Mouse (Mus musculus) embryonic facial prominence, embryonic 10.5 days (tissue): ENCODE data around the gene Spag7. TPM values are rescaled to one million over a fixed set of nuclear protein-coding genes. Genes with fewer than 3 reads are reported as not detected.

Experiments
- DNase-seq: peaks from one replicate; pipeline ENCODE4 v3.0.0-alpha.2; 2017; ENCODE audit warnings: low spot score
- H3K27ac ChIP-seq: fragments of 300-500 bp; sonication (generic); replicated peaks from 2 replicates; pipeline ENCODE4 v1.5.1; 2016; ENCODE audit warnings: mild to moderate bottlenecking
- H3K27me3 ChIP-seq: fragments of 300-500 bp; sonication (generic); replicated peaks from 2 replicates; pipeline ENCODE4 v1.6.1; 2016; ENCODE audit warnings: low read depth, mild to moderate bottlenecking; ENCODE audit not compliant: poor library complexity, severe bottlenecking
- H3K36me3 ChIP-seq: fragments of 300-500 bp; sonication (generic); replicated peaks from 2 replicates; pipeline ENCODE4 v1.6.1; 2016; ENCODE audit warnings: mild to moderate bottlenecking, moderate library complexity
- H3K4me1 ChIP-seq: fragments of 300-500 bp; sonication (generic); 2 replicates; pipeline ENCODE4 v1.6.1; 2016
- H3K4me3 ChIP-seq: fragments of 300-500 bp; sonication (generic); 2 replicates; pipeline ENCODE4 v1.5.1; 2016; ENCODE audit warnings: mild to moderate bottlenecking, moderate library complexity
- H3K9me3 ChIP-seq: fragments of 300-500 bp; sonication (generic); 2 replicates; pipeline ENCODE4 v1.6.1; 2016; ENCODE audit warnings: mild to moderate bottlenecking
- WGBS: fragments of 180-500 bp; shearing (Covaris S2); methylation state at CpG from one replicate; pipeline ENCODE4 v1.1.7; 2016; 5-methylcytosine and 5-hydroxymethylcytosine counted together
- polyA plus RNA-seq: library from polyadenylated mRNA; unstranded; fragments of >200 nt; fragmentation: Nextera tagmentation; extraction: Ambion mirVana; gene quantifications from 2 replicates; pipeline ENCODE4 v1.2.1, GENCODE M21; 2016

Spag7 gene
- polyA plus RNA-seq, 1 experiment from 2014 or later, result 181 TPM

- peaks cover 49% of the 10 kb centered on the region for H3K36me3 ChIP-seq
- DNase-seq, result no peak
- H3K4me3 ChIP-seq, result peak overlapping the region; percentile 11; the same call in 1 of the 2 replicates
- H3K9me3 ChIP-seq, result no peaks in the 10 kb centered on the region
- no peaks in the 10 kb centered on the region for H3K27me3 ChIP-seq
- no peak overlapping the region for H3K27ac ChIP-seq
- WGBS, result 93% methylated on average over 8 of the region's 8 CpGs
- H3K4me1 ChIP-seq, result peaks cover 38% of the 10 kb centered on the region
Observed at GRCm38 (mm10) chr11:70644564-70645103, 24.6 kb downstream of the Spag7 start.

GRCm38 (mm10) chr11:70643051-70643450 is 26.2 kb downstream of the Spag7 start:
- Histone ChIP-seq H3K36me3 (peaks cover 35% of the 10 kb centered on the region), H3K27ac (no peak overlapping the region), H3K4me3 (0 out of 2 replicates have a peak overlapping the region, but pooled peaks have one; percentile 4), H3K9me3 (no peaks in the 10 kb centered on the region), H3K27me3 (no peaks in the 10 kb centered on the region), H3K4me1 (peaks cover 22% of the 10 kb centered on the region)
- 91% methylated on average over 6 of the region's 6 CpGs for WGBS
- no peak for DNase-seq

- no peaks in the 10 kb centered on the region for H3K9me3 ChIP-seq
- H3K27ac ChIP-seq, result no peak overlapping the region
- 86% methylated on average over 7 of the region's 7 CpGs for WGBS
- no peaks in the 10 kb centered on the region for H3K27me3 ChIP-seq
- H3K4me3 ChIP-seq, result no peak overlapping the region
- H3K4me1 ChIP-seq, result peaks cover 13% of the 10 kb centered on the region
- no peak for DNase-seq
- H3K36me3 ChIP-seq, result peaks cover 35% of the 10 kb centered on the region
Observed at GRCm38 (mm10) chr11:70641241-70641640, 28.0 kb downstream of the Spag7 start.

GRCm38 (mm10) chr11:70639976-70640375 is 29.2 kb downstream of the Spag7 start:
- Histone ChIP-seq H3K27ac (no peak overlapping the region), H3K36me3 (peaks cover 25% of the 10 kb centered on the region), H3K9me3 (no peaks in the 10 kb centered on the region), H3K27me3 (no peaks in the 10 kb centered on the region), H3K4me3 (no peak overlapping the region), H3K4me1 (no peaks in the 10 kb centered on the region)
- DNase-seq, result no peak
- WGBS, result 85% methylated on average over 8 of the region's 8 CpGs

- no peak within 1 kb of the TSS for H3K4me3 ChIP-seq
- H3K27me3 ChIP-seq, result no peaks in the 10 kb centered on the region
- H3K9me3 ChIP-seq, result no peaks in the 10 kb centered on the region
- 57% methylated on average over 5 of the region's 5 CpGs for WGBS
- no peaks in the 10 kb centered on the region for H3K4me1 ChIP-seq
- no peak within 1 kb of the TSS for H3K27ac ChIP-seq
- H3K36me3 ChIP-seq, result peaks cover 14% of the 10 kb centered on the region
- no peak for DNase-seq
Observed at GRCm38 (mm10) chr11:70638714-70639278, 30.4 kb downstream of the Spag7 start, which contains the start of gene Gp1ba. TSS of gene Gp1ba (plus strand) at chr11:70639122.

- no peak overlapping the region for H3K4me3 ChIP-seq
- no peak for DNase-seq
- no peaks in the 10 kb centered on the region for H3K27me3 ChIP-seq
- H3K36me3 ChIP-seq, result peaks cover 9% of the 10 kb centered on the region
- no peaks in the 10 kb centered on the region for H3K9me3 ChIP-seq
- 94% methylated on average over 1 of the region's 1 CpGs for WGBS
- no peaks in the 10 kb centered on the region for H3K4me1 ChIP-seq
- H3K27ac ChIP-seq, result no peak overlapping the region
Observed at GRCm38 (mm10) chr11:70638293-70638692, 30.9 kb downstream of the Spag7 start.

GRCm38 (mm10) chr11:70637764-70638163 is 31.5 kb downstream of the Spag7 start:
- H3K36me3 ChIP-seq, result peaks cover 4% of the 10 kb centered on the region
- no peak overlapping the region for H3K27ac ChIP-seq
- WGBS, result 94% methylated on average over 1 of the region's 1 CpGs
- H3K27me3 ChIP-seq, result no peaks in the 10 kb centered on the region
- no peaks in the 10 kb centered on the region for H3K4me1 ChIP-seq
- no peaks in the 10 kb centered on the region for H3K9me3 ChIP-seq
- H3K4me3 ChIP-seq, result no peak overlapping the region
- no peak for DNase-seq

- Histone ChIP-seq H3K4me3 (no peak overlapping the region), H3K27me3 (no peaks in the 10 kb centered on the region), H3K27ac (no peak overlapping the region), H3K36me3 (no peaks in the 10 kb centered on the region), H3K9me3 (no peaks in the 10 kb centered on the region), H3K4me1 (no peaks in the 10 kb centered on the region)
- no peak for DNase-seq
- 83% methylated on average over 4 of the region's 4 CpGs for WGBS
Observed at GRCm38 (mm10) chr11:70635601-70636000, 33.6 kb downstream of the Spag7 start.

- Histone ChIP-seq H3K9me3 (no peaks in the 10 kb centered on the region), H3K4me1 (no peaks in the 10 kb centered on the region), H3K36me3 (no peaks in the 10 kb centered on the region), H3K27me3 (no peaks in the 10 kb centered on the region), H3K27ac (no peak overlapping the region), H3K4me3 (no peak overlapping the region)
- 74% methylated on average over 7 of the region's 7 CpGs for WGBS
- DNase-seq, result no peak
Observed at GRCm38 (mm10) chr11:70630129-70630528, 39.1 kb downstream of the Spag7 start.

GRCm38 (mm10) chr11:70629557-70629956 is 39.7 kb downstream of the Spag7 start:
- no peaks in the 10 kb centered on the region for H3K4me1 ChIP-seq
- no peaks in the 10 kb centered on the region for H3K36me3 ChIP-seq
- DNase-seq, result no peak
- no peaks in the 10 kb centered on the region for H3K9me3 ChIP-seq
- 57% methylated on average over 5 of the region's 5 CpGs for WGBS
- no peak overlapping the region for H3K4me3 ChIP-seq
- H3K27ac ChIP-seq, result no peak overlapping the region
- H3K27me3 ChIP-seq, result no peaks in the 10 kb centered on the region

- DNase-seq, result no peak
- Histone ChIP-seq H3K27ac (no peak overlapping the region), H3K9me3 (no peaks in the 10 kb centered on the region), H3K4me3 (no peak overlapping the region), H3K36me3 (no peaks in the 10 kb centered on the region), H3K4me1 (no peaks in the 10 kb centered on the region), H3K27me3 (no peaks in the 10 kb centered on the region)
- WGBS, result 75% methylated on average over 2 of the region's 2 CpGs
Observed at GRCm38 (mm10) chr11:70628431-70628830, 40.8 kb downstream of the Spag7 start.

GRCm38 (mm10) chr11:70626877-70627276 is 42.3 kb downstream of the Spag7 start:
- Histone ChIP-seq H3K9me3 (no peaks in the 10 kb centered on the region), H3K4me3 (no peak overlapping the region), H3K27ac (no peak overlapping the region), H3K36me3 (no peaks in the 10 kb centered on the region), H3K4me1 (no peaks in the 10 kb centered on the region), H3K27me3 (no peaks in the 10 kb centered on the region)
- 73% methylated on average over 4 of the region's 4 CpGs for WGBS
- DNase-seq, result no peak

GRCm38 (mm10) chr11:70625473-70625872 is 43.7 kb downstream of the Spag7 start:
- 54% methylated on average over 4 of the region's 4 CpGs for WGBS
- Histone ChIP-seq H3K4me1 (no peaks in the 10 kb centered on the region), H3K36me3 (no peaks in the 10 kb centered on the region), H3K27me3 (no peaks in the 10 kb centered on the region), H3K9me3 (no peaks in the 10 kb centered on the region), H3K27ac (no peak overlapping the region), H3K4me3 (no peak overlapping the region)
- peak; percentile 74 for DNase-seq
